Mouse (Mus musculus): ENCODE data around the gene Gstm2.
"Not testable (repeated sequence)": the region's sequence is repeated elsewhere in the genome, so short reads cannot be mapped to it uniquely, and the experiment has no call there.

Gstm2 gene

DNA sequence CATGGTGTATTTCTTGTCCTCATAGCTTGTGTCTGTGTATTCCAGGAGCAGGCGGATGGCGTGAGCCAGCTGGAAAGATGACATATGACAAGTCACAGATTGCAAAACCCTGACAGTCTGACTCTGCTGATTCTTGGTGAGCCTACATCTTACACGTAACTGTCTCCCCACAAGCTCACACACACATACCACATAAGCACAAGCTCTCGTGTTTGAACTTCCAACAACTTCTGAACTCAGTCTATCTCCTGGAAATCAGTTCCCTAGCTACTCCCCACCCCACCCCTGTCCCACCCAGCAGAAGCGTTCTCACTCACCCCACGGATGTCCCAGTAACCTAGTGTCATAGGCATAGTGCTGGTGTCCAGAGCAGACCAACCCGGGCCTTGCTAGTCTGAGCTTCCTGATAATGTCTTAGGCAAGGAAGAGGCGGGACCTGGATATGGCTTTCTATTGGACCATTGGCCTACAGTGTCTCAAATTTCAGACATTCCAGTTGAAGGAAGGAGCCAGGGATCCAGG lies at the start of gene Gstm2:
Gstm2 (minus strand) TSS at position 413 of the 522 bp plus-strand sequence.
- DNase-seq (ENCODE audit: low read depth), result peak; percentile 70

DNA sequence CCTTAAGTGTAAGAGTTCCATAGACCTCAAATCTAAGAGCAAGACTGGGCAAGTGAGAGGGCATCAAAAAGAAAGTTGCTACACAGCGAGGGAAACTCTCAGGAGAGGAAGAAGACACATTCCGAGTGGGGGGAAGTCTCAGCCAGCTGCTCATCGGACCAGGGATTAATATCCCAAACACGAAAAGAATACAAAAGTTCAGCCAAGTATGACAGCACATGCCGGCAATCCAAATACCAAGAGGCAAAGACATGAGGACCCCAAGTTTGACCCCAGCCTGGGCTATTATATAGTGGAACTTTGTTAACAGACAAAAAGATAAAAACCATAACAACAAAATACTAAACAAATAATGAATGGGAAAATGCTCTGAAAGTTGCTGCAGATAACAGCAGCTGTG lies 46.9 kb upstream of the Gstm2 start:
- no peak for DNase-seq (ENCODE audit: low read depth)

DNA sequence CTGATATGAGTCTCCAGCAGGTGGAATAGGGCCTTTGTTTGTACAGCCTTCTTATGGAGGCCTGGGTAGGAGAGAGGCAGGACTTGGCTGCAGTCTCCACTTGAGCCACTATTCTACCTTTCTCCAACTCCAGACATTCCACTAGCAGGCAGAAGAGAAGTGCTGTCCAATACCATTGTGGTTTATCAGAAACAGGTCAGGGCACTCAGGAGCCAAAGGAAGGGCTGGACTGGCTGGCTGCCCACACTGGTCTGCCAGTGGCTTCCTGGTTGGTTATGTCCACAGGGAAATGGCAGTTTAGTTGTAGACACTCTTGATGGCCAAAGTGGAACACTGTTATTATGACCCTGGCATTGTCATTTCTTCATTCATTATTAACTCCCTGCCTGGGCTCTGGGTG lies 45.9 kb upstream of the Gstm2 start:
- peak; percentile 42 for DNase-seq (ENCODE audit: low read depth)

DNA sequence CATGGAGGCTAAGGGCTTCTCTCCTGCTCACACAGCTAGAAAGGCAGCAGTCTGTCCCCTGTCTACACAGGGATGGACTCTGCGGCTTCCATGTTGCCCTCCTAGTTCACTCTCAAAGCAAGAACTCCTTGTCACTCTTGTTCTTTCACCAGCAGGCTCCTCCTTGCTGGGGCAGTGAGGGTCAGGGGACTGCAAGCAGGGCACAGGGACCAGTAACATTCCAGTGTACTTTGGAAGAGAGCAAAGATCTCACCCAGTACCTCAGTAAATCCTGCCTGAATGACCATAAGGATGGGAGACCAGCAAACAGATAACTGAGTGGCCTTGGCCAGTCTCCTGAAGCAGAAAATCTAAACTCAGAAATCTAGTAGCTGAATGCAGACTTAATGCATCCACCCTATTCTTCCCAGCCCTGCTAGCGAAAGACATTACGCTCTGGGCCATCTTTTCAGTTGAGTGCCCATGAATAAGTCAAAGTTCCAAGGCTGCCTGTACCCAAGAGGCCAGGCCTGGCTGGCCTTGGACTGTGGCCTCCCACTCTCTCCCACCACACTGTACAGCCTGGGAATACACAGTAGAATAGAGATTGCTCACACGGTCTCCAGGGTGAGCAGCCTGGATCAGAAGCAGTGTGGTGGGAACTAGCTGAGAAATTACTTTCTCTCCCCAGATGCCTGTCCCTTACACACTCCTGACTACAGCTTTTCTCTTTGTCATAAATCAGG lies 42.5 kb upstream of the Gstm2 start:
- no peak for DNase-seq (ENCODE audit: low read depth)

DNA sequence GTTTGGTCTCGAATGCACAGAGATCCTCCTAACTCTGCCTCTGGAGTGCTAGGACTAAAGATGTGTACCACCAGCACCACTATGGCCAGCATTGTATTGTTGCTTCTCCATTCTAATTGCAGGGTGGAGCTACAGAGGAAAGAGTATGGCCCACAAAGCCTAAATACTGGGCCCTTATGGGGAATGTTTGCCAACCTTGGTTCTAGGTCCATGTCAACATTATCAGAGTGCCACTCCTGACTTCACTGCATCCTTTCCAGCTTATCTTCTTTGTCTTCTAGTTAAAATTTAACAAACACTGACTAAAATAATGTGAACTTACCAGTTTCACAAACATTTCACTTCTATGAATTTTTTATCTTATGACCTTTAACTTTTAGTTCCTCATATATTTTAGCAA lies 40.3 kb upstream of the Gstm2 start:
- no peak for DNase-seq (ENCODE audit: low read depth)

DNA sequence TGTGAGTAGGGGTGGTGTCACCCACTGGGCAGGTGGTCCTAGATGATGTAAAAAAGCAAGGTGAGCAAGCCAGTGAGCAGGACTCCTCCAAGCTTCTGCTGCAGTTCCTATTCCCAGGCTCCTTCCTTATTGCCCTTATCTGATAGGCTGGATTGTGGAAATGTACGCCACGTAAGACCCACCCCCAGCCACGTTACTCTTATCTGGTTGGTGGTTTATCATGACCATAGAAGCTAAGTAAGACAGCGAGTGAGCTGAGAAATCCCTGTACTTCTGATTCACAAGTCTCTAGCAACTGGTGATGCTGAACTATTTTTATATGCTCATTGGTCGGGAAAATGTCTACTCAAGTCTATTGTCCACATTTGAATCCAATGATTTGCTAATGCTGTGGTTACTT lies 39.8 kb upstream of the Gstm2 start:
- DNase-seq (ENCODE audit: low read depth), result peak; percentile 69

DNA sequence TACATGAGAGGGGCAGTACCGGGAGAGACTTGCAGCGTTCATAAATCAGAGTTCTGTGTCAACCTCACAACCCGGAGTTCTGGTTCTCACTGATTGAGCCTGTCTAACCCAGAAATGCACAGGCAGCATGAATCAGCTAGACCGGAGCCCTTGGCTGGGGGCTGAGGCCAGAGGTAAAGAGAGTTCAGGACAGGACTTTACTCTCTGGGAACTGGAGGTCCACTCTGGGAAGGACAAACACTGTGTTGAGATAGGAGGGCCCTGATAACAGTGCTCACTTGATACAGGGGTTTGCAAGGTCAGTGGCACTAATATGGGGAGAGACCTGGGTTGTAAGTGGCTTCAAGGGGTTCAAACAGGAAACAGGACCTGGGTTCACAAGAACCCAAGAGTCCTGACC lies 39.1 kb upstream of the Gstm2 start:
- no peak for DNase-seq (ENCODE audit: low read depth)

DNA sequence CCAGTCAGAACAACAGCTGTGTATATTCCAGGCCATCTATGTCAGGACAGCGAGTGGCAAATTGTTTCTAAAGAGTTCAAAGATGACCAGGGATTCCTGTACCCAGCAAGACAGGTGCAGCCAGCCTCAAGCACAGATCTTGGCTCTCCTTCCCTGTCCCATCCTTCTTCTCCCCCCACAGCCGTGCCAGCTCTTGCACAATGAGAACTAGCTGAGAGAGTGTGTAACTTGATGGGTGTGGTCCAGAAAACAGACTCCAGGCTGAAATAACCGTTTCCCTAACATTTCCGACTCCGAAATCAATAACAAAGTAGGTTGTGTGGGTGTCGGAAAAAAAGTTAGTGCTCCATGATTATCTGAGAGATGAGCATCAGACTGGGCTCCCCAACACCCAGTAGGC lies 36.4 kb upstream of the Gstm2 start:
- peak; percentile 38 for DNase-seq (ENCODE audit: low read depth)

DNA sequence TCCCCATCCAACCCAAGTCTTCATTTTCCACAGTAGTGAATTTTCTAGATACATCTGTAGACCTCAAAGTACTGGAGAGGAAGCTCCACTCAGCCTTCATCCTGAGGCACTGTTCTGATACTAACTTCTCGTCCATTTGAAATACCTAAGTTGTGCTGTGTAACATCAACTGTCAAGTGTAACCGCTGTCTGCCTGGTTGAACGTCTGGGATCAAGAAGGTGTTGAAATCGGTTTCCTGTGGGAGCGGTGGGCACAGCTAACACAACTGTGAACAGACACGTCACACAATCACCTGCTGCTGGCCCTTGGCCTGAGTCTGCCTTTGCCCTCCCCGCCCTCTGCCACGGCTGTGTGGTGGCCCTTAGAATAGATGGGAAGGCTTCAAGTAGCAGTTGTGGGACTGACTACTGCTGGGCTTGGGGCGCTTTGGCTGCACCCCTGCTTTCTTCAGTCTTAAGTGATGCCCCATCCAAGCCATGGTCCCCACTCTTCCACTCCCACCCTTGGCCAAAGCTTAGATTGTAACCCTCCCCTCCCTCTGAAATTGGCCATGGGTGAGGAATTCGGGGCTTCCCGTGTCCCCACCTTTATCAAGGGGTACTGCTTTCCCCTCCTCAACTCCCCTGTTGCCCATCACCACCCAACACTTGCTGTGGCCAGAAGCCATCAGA lies 34.2 kb upstream of the Gstm2 start:
- peak; percentile 80 for DNase-seq (ENCODE audit: low read depth)

DNA sequence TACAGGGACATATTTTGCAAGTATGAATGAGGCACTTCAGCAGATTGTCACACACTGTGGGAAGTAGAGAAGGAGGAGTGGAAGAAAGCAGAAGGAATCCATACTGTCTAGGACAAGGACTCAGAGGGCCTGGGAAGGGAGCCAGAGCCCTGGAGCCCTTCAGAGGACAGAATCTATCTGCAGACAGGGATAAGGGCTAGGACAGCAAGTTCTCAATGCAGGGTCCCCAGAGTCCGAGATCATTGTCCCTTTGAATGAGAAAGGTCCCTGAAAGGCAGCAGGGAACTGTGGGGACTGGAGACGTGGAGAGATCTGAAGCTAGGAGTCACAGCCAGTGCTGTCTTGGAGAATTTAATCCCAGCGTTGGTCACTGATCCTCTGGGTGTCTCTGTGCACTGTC lies 33.0 kb upstream of the Gstm2 start:
- DNase-seq (ENCODE audit: low read depth), result not testable (repeated sequence)

DNA sequence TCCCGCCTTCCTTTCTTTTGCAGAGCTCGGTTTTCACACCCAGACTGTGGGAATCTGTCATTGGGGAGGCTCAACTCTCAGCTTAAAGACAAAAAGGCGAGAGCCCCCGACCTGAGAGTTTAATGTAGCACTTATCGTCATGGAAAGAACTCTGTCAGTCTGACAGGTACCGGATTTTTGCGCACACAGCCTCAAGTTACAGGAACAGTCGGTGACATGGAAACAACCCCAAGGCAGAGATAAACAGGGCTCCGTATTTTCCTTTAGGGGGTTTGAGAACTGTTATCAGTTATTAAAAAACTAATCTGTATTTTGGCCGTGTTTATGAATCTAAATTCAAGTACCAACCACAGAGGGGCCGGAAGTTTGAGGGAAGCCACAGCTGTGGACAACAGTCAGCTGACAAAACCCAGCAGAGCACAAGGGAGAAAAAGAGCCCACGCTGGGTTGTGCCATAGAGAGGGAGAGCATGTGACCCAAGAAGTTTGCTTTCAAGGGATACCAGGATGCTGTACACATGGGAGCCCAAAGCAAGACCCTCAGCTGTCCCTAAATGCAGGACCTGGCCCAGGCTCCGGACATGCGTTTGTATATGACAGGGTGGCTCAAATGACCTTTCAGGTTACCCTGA lies 32.1 kb upstream of the Gstm2 start:
- DNase-seq (ENCODE audit: low read depth), result peak; percentile 83

DNA sequence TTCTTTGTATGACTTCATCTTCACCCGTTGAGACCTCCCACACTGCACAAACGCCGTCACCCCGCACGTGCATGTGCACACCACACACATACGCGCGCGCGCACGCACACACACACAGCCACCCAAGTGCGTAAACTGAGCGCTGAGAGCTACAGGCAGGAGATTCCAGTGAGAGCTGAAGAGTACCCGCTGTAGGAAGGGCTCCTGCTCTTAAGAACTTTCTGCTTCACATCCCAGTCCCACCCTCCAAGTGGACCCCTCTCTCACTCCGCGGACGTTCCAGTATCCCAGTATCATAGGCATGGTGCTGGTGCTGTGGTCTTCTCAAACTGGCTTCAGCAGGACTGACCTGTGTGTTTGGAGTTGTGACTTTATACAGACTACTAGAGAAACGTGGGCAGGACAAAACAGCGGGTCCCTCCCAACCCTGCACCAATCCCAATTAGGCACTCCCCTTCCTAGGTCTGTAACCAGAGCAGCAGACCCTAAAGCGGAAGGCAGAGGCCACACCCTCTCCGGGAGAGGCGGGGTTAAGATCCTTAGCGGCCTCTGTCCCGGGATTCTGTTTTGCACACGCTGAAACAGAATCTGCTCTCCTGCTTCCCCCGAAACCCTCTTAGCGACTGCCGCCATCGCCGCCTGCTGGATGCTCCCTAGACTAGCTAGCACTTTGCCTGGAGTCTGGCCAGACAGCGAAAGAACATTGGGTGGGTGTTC lies 31.4 kb upstream of the Gstm2 start, which contains the start of gene Gstm1:
Gstm1 (minus strand) TSS at position 501 of the 717 bp plus-strand sequence.
- DNase-seq (ENCODE audit: low read depth), result peak; percentile 99

DNA sequence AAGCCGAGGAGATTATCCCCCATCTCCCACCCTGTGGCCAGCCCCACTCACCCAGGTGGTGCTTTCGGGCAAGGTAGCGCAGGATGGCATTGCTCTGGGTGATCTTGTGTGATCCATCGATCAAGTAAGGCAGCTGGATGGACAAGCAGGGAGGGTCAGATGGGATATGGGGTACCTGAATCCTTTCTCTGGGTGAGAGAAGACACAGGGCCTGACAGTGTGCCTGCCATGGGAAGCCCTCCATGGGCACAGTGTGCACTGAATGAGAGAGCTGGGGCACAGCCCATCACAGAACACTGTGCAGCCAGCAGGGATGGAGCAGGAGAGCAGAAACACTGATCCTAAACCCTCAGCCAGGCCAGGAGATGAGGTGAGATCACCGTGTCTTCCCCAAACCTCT lies 30.2 kb upstream of the Gstm2 start:
- not testable (repeated sequence) for DNase-seq (ENCODE audit: low read depth)

DNA sequence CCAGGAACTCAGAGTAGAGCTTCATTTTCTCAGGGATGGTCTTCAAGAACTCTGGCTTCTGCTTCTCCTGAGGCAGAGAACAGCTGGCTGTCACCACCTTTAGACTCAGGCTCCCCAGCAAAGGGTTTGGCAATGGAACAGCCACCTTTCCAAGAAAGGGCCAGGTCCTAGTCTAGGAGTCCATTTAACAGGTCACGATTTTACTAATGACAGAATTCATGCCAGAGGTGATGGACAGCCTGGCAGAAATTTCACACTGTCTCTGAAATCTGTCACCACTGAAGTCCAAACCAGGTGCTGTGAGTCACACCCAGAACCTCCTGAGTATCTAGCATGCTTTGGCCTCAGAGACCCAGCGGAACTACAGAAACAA lies 28.7 kb upstream of the Gstm2 start:
- DNase-seq (ENCODE audit: low read depth), result no peak

DNA sequence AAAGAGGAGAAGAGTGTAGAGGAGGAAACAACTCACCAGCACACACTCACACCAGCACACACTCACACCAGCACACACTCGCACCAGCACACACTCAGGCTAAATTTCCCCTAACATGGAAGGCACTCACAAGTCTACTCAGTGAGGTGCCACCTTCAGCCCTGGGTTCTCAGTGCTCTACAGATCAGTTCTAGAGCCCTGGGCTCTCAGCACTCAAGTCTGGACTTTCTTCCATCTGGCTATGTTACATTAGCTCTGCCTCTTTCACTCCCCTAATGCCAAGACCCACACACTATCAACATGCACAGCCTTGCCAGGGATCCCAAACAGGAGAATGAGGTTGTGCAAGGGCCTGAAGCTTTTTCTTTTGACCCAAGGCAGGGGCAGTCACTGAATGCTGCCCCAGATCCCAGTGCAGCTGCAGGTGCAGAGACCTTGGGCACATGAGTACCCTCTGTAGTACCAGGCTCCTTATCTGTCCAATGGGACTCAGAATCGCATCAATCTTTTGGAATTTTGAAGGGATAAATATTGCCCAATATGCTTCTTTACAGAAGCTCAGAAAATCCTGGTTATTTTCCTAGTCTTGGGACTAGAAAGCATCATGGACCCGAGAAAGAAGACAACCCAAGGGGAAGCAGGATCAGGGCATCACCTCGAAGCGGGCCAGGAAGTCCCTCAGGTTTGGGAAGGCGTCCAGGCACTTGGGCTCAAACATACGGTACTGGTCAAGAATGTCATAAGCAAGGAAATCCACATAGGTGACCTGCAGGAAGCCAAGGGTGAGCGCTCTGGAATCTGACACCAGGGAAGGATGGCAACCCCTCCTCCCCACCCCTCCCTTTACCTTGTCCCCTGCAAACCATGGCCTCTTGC lies 28.1 kb upstream of the Gstm2 start:
- no peak for DNase-seq (ENCODE audit: low read depth)

DNA sequence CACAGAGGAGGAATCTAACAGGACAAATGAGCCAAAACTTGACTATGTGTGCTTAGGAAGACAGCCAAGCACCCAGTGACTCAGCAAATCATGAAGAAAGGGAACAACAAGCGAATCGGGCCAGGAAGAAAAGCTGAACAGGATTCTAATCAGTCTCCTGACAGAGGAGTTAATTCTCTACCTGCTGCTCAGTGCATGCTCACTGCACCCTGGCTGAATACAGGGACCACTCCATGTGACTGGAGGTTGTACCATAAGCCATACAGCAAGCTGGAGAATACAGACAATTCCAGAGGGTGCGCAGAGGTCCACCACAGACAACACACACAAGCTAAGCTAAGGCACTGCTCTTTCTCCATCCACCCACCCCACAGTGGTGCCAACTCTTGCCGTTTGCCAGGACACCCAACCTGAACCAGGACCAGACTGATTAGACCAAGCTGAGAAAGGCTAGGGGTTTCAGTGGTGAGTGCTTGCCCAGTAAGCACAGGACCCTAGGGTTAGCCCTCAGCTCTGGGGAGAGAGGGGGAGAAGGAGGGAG lies 27.1 kb upstream of the Gstm2 start:
- peak; percentile 71 for DNase-seq (ENCODE audit: low read depth)

DNA sequence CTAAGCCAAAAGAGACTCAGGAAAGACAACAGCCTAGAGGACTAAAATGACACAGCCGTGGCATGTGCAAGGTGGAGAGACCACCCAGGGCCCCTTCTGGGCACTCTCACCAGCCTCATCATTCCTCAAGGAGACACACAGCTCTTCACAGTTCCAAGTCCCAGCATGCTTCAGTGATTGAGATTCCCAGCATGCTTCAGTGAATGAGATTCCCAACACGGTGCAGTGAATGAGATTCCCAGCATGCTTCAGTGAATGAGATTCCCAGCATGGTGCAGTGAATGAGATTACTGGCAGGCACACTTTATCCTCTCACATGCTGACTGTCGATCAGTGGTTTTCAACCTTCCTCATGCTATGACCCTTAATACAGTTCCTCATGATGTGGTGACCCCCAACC lies 25.3 kb upstream of the Gstm2 start:
- no peak for DNase-seq (ENCODE audit: low read depth)

DNA sequence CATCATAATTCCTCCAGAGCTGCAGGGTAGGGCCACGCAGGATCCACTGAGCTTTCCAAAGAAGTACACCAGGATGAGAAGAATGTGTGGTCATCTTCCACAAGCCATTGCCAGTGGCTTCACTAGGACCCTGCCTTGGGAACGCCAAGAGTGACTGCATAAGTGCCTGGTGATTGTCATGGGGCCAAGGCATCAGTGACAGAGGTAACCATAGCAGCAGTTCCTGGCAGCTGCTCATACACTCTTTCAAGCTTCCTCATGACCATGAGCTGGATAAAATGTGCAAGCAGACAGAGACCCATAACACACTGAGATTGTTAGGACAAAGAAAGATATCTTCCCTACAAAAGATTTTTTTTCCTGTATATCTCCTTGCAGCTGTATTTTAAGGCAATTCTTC lies 24.0 kb upstream of the Gstm2 start:
- no peak for DNase-seq (ENCODE audit: low read depth)

DNA sequence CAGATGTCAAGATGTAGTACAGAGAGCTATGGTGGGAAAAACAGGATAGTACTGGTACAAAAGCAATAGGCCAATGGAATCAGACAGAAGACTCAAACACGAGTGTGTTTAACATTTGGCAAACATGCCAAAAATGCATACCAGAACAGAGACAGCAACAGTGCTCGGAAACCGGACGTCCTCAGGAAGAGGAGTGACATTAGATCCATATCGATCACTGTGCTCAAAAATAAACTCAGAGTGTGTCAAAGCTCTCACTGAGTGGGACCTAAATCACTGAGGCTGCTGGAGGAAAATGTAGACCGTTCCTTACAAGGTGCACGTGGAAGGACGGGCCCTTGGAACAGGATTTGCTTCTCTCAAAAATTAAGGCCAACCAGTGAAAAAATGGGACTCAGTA lies 15.8 kb upstream of the Gstm2 start:
- peak; percentile 37 for DNase-seq (ENCODE audit: low read depth)

DNA sequence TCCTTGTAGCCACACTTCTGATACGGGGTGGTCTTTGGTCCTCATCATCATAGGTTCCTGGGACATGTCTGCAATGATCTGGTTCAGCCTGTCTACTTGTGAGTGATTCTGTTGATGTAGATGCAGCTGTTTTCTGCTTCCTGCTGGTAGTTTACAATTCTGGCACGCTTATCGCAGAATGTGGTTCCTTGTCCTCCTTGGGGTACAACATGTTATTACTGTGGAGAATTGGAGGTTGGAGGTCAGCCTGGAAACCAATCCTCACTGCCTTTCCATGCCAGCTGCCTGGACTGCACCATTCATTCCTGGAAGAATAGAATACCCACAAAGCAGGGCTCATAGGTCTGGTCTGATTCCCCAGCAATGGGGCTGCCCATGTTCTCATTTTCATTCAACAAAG lies 13.2 kb upstream of the Gstm2 start:
- no peak for DNase-seq (ENCODE audit: low read depth)

DNA sequence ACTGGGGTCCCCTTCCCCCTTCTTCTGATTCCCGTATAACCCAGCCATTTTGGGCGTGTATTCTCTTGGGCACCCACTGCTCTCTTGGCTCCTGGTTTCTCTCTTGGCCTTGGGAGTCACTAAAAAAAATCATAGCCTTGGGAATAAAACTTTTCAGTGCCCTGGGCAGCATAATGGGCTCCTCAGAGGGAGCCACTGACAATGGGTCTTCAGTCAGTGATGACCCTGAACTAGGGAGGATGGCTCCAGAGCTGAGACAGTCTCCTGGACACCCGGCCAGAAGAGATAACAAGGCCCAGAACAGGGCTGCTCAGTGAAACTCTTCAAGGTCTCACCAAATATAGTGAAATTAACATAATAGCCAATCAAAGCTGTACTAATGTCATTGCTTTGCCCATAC lies 12.3 kb upstream of the Gstm2 start:
- DNase-seq (ENCODE audit: low read depth), result no peak

Data from 416B (cell line).